Mouse (Mus musculus) liver, postnatal 0 days (tissue): Measurements from ENCODE around the gene Il15.

Experiments used
- CTCF ChIP-seq: sonication (generic); IDR thresholded peaks from 2 replicates; pipeline ENCODE4 v1.5.1; 2016; ENCODE audit warnings: antibody characterized with exemption, low read depth
- EP300 ChIP-seq: IDR thresholded peaks from 2 replicates; pipeline ENCODE4 v1.6.1; 2016; ENCODE audit warnings: antibody characterized with exemption, low read depth, mild to moderate bottlenecking

DNA sequence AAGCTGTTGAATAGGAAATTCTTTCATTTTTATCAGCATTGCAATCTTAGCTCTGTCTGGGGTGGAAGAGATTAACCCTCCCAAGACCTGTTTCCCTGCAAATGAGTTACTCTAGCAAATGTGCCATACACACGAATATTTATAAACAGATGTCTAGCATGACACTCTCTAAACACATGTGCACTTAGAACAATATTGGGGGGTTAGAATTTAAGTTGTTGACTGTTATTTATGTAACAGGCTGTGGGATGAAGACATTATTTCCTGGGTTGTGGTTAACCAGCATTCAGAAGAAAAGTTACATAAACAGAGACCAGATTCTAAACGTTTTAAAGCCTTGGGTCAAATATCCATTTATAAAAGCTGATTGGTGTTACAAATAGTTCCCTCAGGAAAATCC, 2.6 kb downstream of the Il15 start:
- TF ChIP-seq CTCF (no peak), EP300 (no peak)
